Mouse (Mus musculus) heart, postnatal 0 days (tissue): ENCODE measurements at regions not wholly inside any gene's neighbourhood (a gene's known extent, or its start where the extent isn't known, plus 50 kb on each side); places are given as distances from the start of the nearest gene placed in this dataset.

Experiments used
- ATAC-seq: fragments of 200-750 bp; cut with Nextera tagmentation; 2 replicates; pipeline ENCODE4 v1.8.0; 2017; ENCODE audit warnings: low read depth, moderate number of reproducible peaks, moderate library complexity; ENCODE audit not compliant: insufficient read depth
- DNase-seq: peaks from one replicate; pipeline ENCODE4 v3.0.0-alpha.2; 2016; ENCODE audit warnings: low spot score
- H3K27ac ChIP-seq: fragments of 300-500 bp; sonication (generic); 2 replicates; pipeline ENCODE4 v1.5.1; 2014; ENCODE audit warnings: low read depth, mild to moderate bottlenecking
- H3K27me3 ChIP-seq: fragments of 300-500 bp; sonication (generic); 2 replicates; pipeline ENCODE4 v1.6.1; 2014; ENCODE audit warnings: low read length, mixed read lengths; ENCODE audit not compliant: control insufficient read depth, insufficient read depth
- H3K36me3 ChIP-seq: fragments of 300-500 bp; sonication (generic); replicated peaks from 2 replicates; pipeline ENCODE4 v1.6.1; 2014; ENCODE audit warnings: low read length, mixed read lengths; ENCODE audit not compliant: control insufficient read depth, insufficient read depth
- H3K4me1 ChIP-seq: fragments of 300-500 bp; sonication (generic); 2 replicates; pipeline ENCODE4 v1.6.1; 2014; ENCODE audit warnings: antibody characterized with exemption; ENCODE audit not compliant: control insufficient read depth, insufficient read depth
- H3K4me2 ChIP-seq: fragments of 300-500 bp; sonication (generic); 2 replicates; pipeline ENCODE4 v1.6.1; 2014; ENCODE audit warnings: low read depth, mild to moderate bottlenecking, low read length, moderate library complexity
- H3K4me3 ChIP-seq: fragments of 300-500 bp; sonication (generic); 2 replicates; pipeline ENCODE4 v1.5.1; 2014; ENCODE audit warnings: low read depth, low read length
- H3K9ac ChIP-seq: fragments of 300-500 bp; sonication (generic); replicated peaks from 2 replicates; pipeline ENCODE4 v1.6.1; 2014; ENCODE audit warnings: low read depth, low read length, mixed read lengths
- H3K9me3 ChIP-seq: fragments of 300-500 bp; sonication (generic); replicated peaks from 2 replicates; pipeline ENCODE4 v1.6.1; 2016; ENCODE audit warnings: low read length; ENCODE audit not compliant: control insufficient read depth
- CTCF ChIP-seq: IDR thresholded peaks from 2 replicates; pipeline ENCODE4 v1.5.1; 2016; ENCODE audit warnings: antibody characterized with exemption, control low read depth, low read depth
- EP300 ChIP-seq: IDR thresholded peaks from 2 replicates; pipeline ENCODE4 v1.6.1; 2016; ENCODE audit warnings: antibody characterized with exemption, low read depth
- WGBS: fragments of 180-500 bp; shearing (Covaris S2); extraction: QIAGEN DNeasy Blood & Tissue Kit; methylation state at CpG from one replicate; pipeline ENCODE4 v1.1.7; 2014; 5-methylcytosine and 5-hydroxymethylcytosine counted together

DNA sequence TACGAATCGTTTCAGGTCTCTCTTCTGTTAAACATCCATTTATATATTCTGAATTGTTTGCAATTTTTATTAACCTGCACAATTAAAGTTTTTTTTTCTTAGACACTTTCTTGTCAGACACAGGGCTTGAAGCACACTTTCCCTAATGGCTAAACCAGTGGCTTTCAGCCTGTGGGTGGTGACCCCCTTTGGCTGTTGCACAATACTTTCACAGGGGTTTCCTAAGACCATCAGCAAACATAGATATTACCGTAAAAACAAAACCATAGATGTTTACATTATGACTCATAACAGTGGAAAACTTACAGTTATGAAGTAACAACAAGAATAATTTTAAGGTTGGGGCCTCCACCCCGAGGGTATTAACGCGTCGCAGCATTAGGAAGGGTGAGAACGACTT lies 378.6 kb downstream of the Pmp22 start:
- Histone ChIP-seq H3K4me1 (no peaks in the 10 kb centered on the region), H3K4me3 (no peak overlapping the region), H3K36me3 (no peaks in the 10 kb centered on the region), H3K9ac (no peak overlapping the region), H3K9me3 (no peaks in the 10 kb centered on the region), H3K4me2 (no peak overlapping the region), H3K27me3 (no peaks in the 10 kb centered on the region), H3K27ac (no peak overlapping the region)
- no peak for TF ChIP-seq CTCF
- TF ChIP-seq EP300: no peak
- WGBS: 86% methylated on average over 8 of the region's 8 CpGs
- DNase-seq: no peak
- no peak for ATAC-seq

DNA sequence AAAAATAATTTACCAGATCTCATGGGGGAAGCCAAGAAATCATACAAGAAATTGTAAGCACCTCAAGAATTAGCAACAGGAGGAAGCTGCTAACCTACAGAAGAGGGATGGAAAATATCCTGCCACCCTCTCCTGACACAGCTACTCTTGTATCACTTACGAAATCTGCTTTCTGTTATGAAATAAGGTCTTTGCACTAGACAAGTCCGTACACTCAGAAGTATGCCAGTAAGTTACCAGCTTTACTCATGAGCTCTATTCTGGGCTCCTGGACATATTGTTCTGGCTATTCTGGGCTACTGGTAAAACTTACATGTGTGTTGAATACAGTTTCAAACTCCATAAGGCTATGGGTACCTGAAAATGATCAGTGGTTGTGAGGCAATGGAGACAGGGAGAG lies 379.9 kb downstream of the Pmp22 start:
- ATAC-seq: no peak
- no peak overlapping the region for H3K9ac ChIP-seq
- no peaks in the 10 kb centered on the region for H3K4me1 ChIP-seq
- H3K4me3 ChIP-seq: no peak overlapping the region
- H3K9me3 ChIP-seq: 0 out of 2 replicates have a peak, but pooled peaks cover 5% of the 10 kb centered on the region
- H3K27me3 ChIP-seq: no peaks in the 10 kb centered on the region
- DNase-seq: no peak
- H3K27ac ChIP-seq: no peak overlapping the region
- TF ChIP-seq CTCF (no peak), EP300 (no peak)
- H3K4me2 ChIP-seq: no peak overlapping the region
- H3K36me3 ChIP-seq: no peaks in the 10 kb centered on the region
- WGBS: 80% methylated on average over 2 of the region's 2 CpGs

DNA sequence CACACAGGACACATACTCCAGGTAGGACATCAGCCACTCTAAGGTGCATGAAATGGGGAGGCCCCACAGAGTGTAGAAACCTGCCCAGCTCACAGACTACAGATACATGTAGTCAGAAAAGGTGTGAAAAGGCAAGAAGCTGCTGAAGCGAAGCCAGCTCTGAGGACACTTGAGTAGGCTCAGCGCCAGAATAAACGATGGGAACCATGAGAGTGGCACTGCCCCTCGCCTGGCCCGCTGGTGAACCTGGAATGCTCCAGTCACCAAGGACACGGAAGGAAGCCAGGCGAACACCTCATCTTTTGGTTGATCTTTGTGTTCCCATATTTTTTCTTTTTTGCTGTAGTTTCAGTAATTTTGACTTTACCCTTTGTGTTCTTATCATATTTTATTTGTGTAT lies 381.8 kb downstream of the Pmp22 start:
- Histone ChIP-seq H3K36me3 (no peaks in the 10 kb centered on the region), H3K4me1 (no peaks in the 10 kb centered on the region), H3K9ac (no peak overlapping the region), H3K9me3 (peaks cover 11% of the 10 kb centered on the region; the same call in 1 of the 2 replicates), H3K4me2 (no peak overlapping the region), H3K4me3 (no peak overlapping the region), H3K27me3 (no peaks in the 10 kb centered on the region), H3K27ac (no peak overlapping the region)
- no peak for ATAC-seq
- DNase-seq: no peak
- TF ChIP-seq EP300 (no peak), CTCF (no peak)
- 85% methylated on average over 7 of the region's 7 CpGs for WGBS

DNA sequence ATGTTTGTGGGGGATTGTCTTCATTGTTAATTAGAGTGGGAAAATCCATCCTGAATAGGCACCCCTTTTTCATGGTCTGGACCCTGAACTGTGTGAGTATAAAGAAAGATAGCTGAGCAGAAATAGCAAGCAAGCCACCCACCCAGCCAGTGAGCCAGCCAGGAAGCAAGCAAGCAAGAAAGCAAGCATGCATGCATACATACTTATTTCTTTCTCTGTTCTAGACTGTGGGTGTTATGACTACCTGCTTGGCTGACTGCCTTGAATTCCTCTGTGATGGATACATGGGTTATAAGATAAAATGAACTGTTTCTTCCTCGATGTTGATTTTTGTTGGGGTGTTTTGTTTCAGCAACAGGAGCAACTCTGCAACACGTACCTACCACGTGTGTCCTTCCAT lies 385.8 kb downstream of the Pmp22 start:
- WGBS: 70% methylated on average over 3 of the region's 3 CpGs
- Histone ChIP-seq H3K27me3 (no peaks in the 10 kb centered on the region), H3K4me3 (no peak overlapping the region), H3K27ac (no peak overlapping the region), H3K36me3 (no peaks in the 10 kb centered on the region), H3K4me1 (no peaks in the 10 kb centered on the region), H3K9ac (no peak overlapping the region), H3K4me2 (no peak overlapping the region), H3K9me3 (peaks cover 11% of the 10 kb centered on the region; the same call in 1 of the 2 replicates)
- ATAC-seq: no peak
- TF ChIP-seq EP300 (no peak), CTCF (no peak)
- DNase-seq: no peak

DNA sequence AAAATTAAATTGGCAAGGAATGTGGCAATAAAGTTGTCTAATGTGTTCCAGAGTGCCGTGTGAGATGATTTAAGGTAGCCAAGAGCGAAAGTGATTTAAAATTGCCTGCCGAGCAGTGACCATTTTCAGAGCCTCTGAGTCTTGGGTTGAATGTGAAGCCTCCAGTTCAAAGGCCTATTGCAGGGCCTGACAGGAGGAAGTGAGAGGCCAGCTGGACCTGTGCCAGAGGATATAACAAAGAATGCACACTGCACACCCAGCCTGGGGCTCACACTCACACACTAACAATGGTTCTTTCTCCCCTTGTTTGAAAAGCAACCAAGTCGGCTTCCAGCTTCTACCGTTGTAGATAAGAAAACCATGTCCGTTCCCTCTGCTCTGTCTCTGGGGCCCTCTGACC lies 390.1 kb downstream of the Pmp22 start:
- 29% methylated on average over 6 of the region's 6 CpGs for WGBS

DNA sequence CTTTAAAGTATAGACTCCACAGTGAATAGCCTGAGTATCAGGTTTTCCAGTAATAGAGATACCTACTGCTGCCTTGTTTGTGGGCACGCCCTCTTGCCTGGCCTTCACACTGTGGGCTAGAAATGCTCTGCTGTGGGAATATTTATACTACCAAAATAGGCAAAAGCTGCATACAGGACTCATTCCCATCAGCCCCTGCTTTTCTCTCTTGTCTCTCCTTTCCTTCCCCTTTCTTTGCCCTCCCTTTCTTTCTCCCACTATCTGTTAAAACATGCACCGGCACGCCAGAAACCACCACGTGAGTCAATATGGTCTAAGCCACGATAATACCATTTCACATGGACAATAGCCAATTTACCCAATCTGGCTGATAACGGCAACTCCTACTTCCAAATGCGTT lies 395.5 kb downstream of the Pmp22 start:
- no peak for ATAC-seq
- no peaks in the 10 kb centered on the region; the same call in 1 of the 2 replicates for H3K4me1 ChIP-seq
- no peak for DNase-seq
- no peak for TF ChIP-seq EP300
- no peak for TF ChIP-seq CTCF
- H3K36me3 ChIP-seq: no peaks in the 10 kb centered on the region
- H3K9me3 ChIP-seq: no peaks in the 10 kb centered on the region
- no peak overlapping the region for H3K4me2 ChIP-seq
- no peak overlapping the region for H3K9ac ChIP-seq
- no peaks in the 10 kb centered on the region for H3K27me3 ChIP-seq
- H3K27ac ChIP-seq: no peak overlapping the region
- H3K4me3 ChIP-seq: no peak overlapping the region
- WGBS: 41% methylated on average over 7 of the region's 7 CpGs

More for the DNA sequence above, 390.1 kb downstream of the Pmp22 start:
- peak; percentile 55 for ATAC-seq
- Histone ChIP-seq H3K36me3 (no peaks in the 10 kb centered on the region), H3K4me2 (no peak overlapping the region), H3K27ac (no peak overlapping the region), H3K9ac (no peak overlapping the region), H3K4me1 (no peaks in the 10 kb centered on the region), H3K9me3 (peaks cover 6% of the 10 kb centered on the region; the same call in 1 of the 2 replicates), H3K27me3 (no peaks in the 10 kb centered on the region), H3K4me3 (no peak overlapping the region)
- TF ChIP-seq EP300 (no peak), CTCF (no peak)
- peak; percentile 62 for DNase-seq
